Mouse (Mus musculus) heart, adult 2 months (tissue): ENCODE data around the gene Tbx21. TPM values are rescaled to one million over a fixed set of nuclear protein-coding genes. Genes with fewer than 3 reads are reported as not detected.

Experiments used
- DNase-seq, 2 experiments: peaks; one replicate each; pipeline ENCODE4 v3.0.0; 2021
- H3K27ac ChIP-seq: fragments of 200-600 bp; 2 replicates; pipeline ENCODE4 v1.8.1; 2022
- H3K27me3 ChIP-seq: fragments of 200-500 bp; 2 replicates; pipeline ENCODE4 v1.6.1; 2012; ENCODE audit warnings: mild to moderate bottlenecking, low read length, inconsistent platforms, mixed read lengths; ENCODE audit not compliant: control insufficient read depth, insufficient read depth
- H3K36me3 ChIP-seq: fragments of 200-500 bp; 2 replicates; pipeline ENCODE4 v1.6.1; 2012; ENCODE audit warnings: low read length, inconsistent platforms; ENCODE audit not compliant: control insufficient read depth, insufficient read depth
- H3K4me1 ChIP-seq: fragments of 200-500 bp; 2 replicates; pipeline ENCODE4 v1.6.1; 2011; ENCODE audit warnings: low read length; ENCODE audit not compliant: control insufficient read depth, insufficient read depth
- H3K4me3 ChIP-seq: fragments of 200-600 bp; 2 replicates; pipeline ENCODE4 v1.8.1; 2022
- H3K79me2 ChIP-seq: fragments of 200-500 bp; replicated peaks from 2 replicates; pipeline ENCODE4 v1.6.1; 2012; ENCODE audit warnings: mild to moderate bottlenecking, inconsistent platforms, low read length, moderate library complexity, mixed read lengths; ENCODE audit not compliant: control insufficient read depth, insufficient read depth
- H3K9ac ChIP-seq: fragments of 200-500 bp; 2 replicates; pipeline ENCODE4 v1.6.1; 2012; ENCODE audit warnings: low read depth, mild to moderate bottlenecking, control low read depth, inconsistent platforms, low read length, mixed read lengths
- CTCF ChIP-seq: fragments of 200-600 bp; IDR thresholded peaks from 2 replicates; pipeline ENCODE4 v1.8.1; 2022; ENCODE audit warnings: antibody characterized with exemption, mild to moderate bottlenecking, moderate library complexity
- EP300 ChIP-seq: fragments of 200-500 bp; IDR thresholded peaks from 2 replicates; pipeline ENCODE4 v1.6.1; 2011; ENCODE audit warnings: low read depth, low read length, control low read depth; ENCODE audit not compliant: insufficient read depth
- POLR2A ChIP-seq: fragments of 200-500 bp; IDR thresholded peaks from 2 replicates; pipeline ENCODE4 v1.6.1; 2011; ENCODE audit warnings: mild to moderate bottlenecking, low read depth, low read length, control low read depth; ENCODE audit not compliant: insufficient read depth
- WGBS: fragments of 180-500 bp; shearing (Covaris S2); methylation state at CpG from one replicate; pipeline ENCODE4 v1.1.7; 2018; 5-methylcytosine and 5-hydroxymethylcytosine counted together
- intact Hi-C: fragments of 180-260 bp; cut with DNase I; formaldehyde crosslinking; loops from one replicate; pipeline ENCODE4 v1.15.1; 2025
- polyA plus RNA-seq: library from polyadenylated mRNA; depleted of rRNA; stranded (reverse); fragments of >200 nt; gene quantifications from 2 replicates; pipeline ENCODE4 v1.2.3, GENCODE M21; 2012
- total RNA-seq, 2 experiments: library from RNA; stranded (reverse); gene quantifications; 2 replicates each; pipeline ENCODE4 v1.2.3; 2021

Gene Tbx21
- total and polyA plus RNA-seq, 3 experiments = 0.45 TPM; not detected in 2

- DNase-seq = peak in 1 of 2 experiments; percentile 22
- Histone ChIP-seq H3K36me3 (no peaks in the 10 kb centered on the region), H3K79me2 (no peaks in the 10 kb centered on the region), H3K4me3 (no peak overlapping the region), H3K27ac (no peak overlapping the region), H3K27me3 (no peaks in the 10 kb centered on the region), H3K4me1 (no peaks in the 10 kb centered on the region), H3K9ac (no peak overlapping the region)
- TF ChIP-seq EP300 (no peak), CTCF (peak; percentile 73)
- intact Hi-C loops = loop anchor here (1.0 to 10.0 kb wide), 2 partner anchors 106 to 262 kb away; no protein-coding TSS in a partner anchor
- WGBS = 24% methylated on average over 3 of the region's 3 CpGs
Measured at GRCm38 (mm10) chr11:97072533-97072932, 42.6 kb downstream of the Tbx21 start.

DNA sequence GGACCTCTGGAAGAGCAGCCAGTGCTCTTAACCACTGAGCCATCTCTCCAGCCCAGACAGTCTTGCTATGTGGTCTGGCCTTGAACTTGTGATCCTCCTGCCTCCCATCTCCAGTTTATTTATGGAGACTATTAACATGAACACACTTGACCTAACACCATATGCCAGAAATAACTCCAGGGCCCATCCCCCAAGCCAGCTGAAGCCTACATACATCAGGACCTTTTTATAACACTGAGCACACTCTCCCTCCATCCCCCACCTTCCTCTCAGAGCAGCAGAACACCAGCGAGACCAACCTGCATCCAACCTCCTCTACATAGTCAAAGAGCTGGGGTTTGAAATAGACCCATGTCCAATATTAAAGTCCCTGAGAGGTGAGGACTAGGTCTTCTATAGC, 44.0 kb downstream of the Tbx21 start:
- Histone ChIP-seq H3K79me2 (no peaks in the 10 kb centered on the region), H3K4me1 (no peaks in the 10 kb centered on the region), H3K9ac (no peak overlapping the region), H3K36me3 (no peaks in the 10 kb centered on the region), H3K27ac (no peak overlapping the region), H3K27me3 (no peaks in the 10 kb centered on the region), H3K4me3 (no peak overlapping the region)
- no peak for TF ChIP-seq POLR2A
- TF ChIP-seq EP300 = no peak
- no peak for TF ChIP-seq CTCF
- intact Hi-C loops = loop anchor here (10.0 kb wide), 1 partner anchor 264 kb away; no protein-coding TSS in a partner anchor
- peak; percentile 17 to 40 for DNase-seq
- WGBS = 29% methylated on average over 1 of the region's 1 CpGs

GRCm38 (mm10) chr11:97069770-97070169, 45.4 kb downstream of the Tbx21 start:
- H3K79me2 ChIP-seq = no peaks in the 10 kb centered on the region
- H3K9ac ChIP-seq = no peak overlapping the region
- intact Hi-C loops = loop anchor here (10.0 kb wide), 1 partner anchor 265 kb away; no protein-coding TSS in a partner anchor
- H3K4me3 ChIP-seq = no peak overlapping the region
- TF ChIP-seq POLR2A (no peak), CTCF (no peak), EP300 (no peak)
- no peaks in the 10 kb centered on the region for H3K4me1 ChIP-seq
- H3K36me3 ChIP-seq = no peaks in the 10 kb centered on the region
- H3K27me3 ChIP-seq = no peaks in the 10 kb centered on the region
- DNase-seq = no peak
- H3K27ac ChIP-seq = no peak overlapping the region
- WGBS = 81% methylated on average over 2 of the region's 2 CpGs

GRCm38 (mm10) chr11:97069333-97069732, 45.8 kb downstream of the Tbx21 start:
- TF ChIP-seq EP300 (no peak), CTCF (no peak), POLR2A (no peak)
- Histone ChIP-seq H3K79me2 (no peaks in the 10 kb centered on the region), H3K4me3 (no peak overlapping the region), H3K4me1 (no peaks in the 10 kb centered on the region), H3K27me3 (no peaks in the 10 kb centered on the region), H3K27ac (no peak overlapping the region), H3K36me3 (no peaks in the 10 kb centered on the region), H3K9ac (no peak overlapping the region)
- 80% methylated on average over 1 of the region's 1 CpGs for WGBS
- DNase-seq = no peak
- intact Hi-C loops = no loop called here

DNA sequence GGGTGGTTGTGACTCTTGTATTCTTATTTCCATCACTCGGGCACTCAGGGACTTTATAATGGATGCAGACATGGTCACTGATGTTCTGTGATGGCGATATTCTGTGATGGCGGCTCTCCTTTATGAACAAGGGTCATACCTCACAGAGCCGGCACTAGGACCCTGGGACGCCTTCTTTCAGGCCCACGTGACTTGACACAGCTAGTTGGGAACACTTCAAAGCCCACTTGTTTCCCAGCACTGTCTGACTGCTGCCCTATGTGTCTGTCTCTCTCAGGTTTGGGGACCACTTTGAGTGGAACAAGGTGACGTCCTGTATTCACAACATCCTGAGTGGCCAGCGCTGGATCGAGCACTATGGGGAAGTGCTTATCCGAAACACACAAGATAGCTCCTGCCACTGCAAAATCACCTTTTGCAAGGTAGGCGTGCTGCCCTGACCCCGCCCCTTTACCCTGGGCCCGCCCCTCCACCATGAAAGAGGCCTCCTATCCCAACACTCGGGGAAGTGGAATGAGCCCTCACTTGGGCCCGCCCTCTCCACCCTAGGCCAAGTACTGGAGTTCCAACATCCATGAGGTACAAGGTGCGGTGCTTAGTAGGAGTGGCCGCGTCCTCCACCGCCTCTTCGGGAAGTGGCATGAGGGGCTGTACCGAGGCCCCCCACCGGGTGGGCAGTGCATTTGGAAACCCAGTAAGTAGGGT, 48.3 kb downstream of the Tbx21 start:
- H3K36me3 ChIP-seq = no peaks in the 10 kb centered on the region
- H3K27ac ChIP-seq = no peak overlapping the region
- intact Hi-C loops = no loop called here
- H3K27me3 ChIP-seq = no peaks in the 10 kb centered on the region
- no peak for DNase-seq
- H3K79me2 ChIP-seq = no peaks in the 10 kb centered on the region
- 73% methylated on average over 22 of the region's 22 CpGs for WGBS
- H3K4me3 ChIP-seq = no peak overlapping the region
- TF ChIP-seq CTCF (no peak), EP300 (no peak), POLR2A (no peak)
- no peak overlapping the region for H3K9ac ChIP-seq
- no peaks in the 10 kb centered on the region for H3K4me1 ChIP-seq

DNA sequence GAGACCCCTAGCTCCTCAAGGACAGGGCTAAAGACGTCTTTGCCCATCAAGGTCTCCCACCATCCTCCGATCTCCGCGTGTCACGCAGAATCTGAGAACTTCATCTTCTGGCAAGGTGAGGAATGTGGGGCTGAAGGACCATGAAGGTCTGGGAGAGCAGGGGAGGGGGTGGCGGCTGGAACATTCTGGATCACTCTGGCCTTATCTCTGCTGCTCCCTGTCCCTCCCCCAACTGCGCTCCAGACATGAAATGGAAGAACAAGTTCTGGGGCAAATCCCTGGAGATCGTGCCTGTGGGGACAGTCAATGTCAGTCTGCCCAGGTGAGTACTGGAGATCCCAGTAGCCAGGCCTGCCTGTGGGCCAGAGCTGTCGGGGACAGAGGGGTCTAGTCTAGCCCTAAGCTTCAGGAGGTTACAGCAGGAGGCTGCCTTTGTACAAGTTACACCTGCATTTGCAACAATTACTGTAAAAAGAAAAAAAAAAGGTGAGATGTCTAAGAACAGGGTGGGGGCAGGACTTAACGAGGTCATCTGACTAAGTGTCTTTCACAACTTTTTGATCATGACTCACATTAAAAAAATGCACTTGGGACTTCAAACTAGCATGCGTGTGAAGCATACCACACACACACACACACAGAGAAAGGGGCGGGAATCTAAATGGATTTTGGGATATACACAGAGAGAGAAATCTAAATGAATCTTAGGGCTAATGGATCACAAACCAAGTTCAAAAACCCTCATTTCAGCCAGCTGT, 49.4 kb downstream of the Tbx21 start:
- Histone ChIP-seq H3K79me2 (no peaks in the 10 kb centered on the region), H3K27me3 (no peaks in the 10 kb centered on the region), H3K27ac (no peak overlapping the region), H3K4me3 (no peak overlapping the region), H3K9ac (no peak overlapping the region), H3K4me1 (no peaks in the 10 kb centered on the region), H3K36me3 (no peaks in the 10 kb centered on the region)
- TF ChIP-seq CTCF = no peak
- TF ChIP-seq POLR2A = no peak
- no peak for TF ChIP-seq EP300
- 83% methylated on average over 12 of the region's 12 CpGs for WGBS
- DNase-seq = no peak
- intact Hi-C loops = no loop called here
